Mouse (Mus musculus): ENCODE measurements around the gene Tet3. TPM values are rescaled to one million over a fixed set of nuclear protein-coding genes. Genes with fewer than 3 reads are reported as not detected.

The Tet3 gene
- polyA plus RNA-seq, 1 experiment from 2014 or later = 47.1 TPM

DNA sequence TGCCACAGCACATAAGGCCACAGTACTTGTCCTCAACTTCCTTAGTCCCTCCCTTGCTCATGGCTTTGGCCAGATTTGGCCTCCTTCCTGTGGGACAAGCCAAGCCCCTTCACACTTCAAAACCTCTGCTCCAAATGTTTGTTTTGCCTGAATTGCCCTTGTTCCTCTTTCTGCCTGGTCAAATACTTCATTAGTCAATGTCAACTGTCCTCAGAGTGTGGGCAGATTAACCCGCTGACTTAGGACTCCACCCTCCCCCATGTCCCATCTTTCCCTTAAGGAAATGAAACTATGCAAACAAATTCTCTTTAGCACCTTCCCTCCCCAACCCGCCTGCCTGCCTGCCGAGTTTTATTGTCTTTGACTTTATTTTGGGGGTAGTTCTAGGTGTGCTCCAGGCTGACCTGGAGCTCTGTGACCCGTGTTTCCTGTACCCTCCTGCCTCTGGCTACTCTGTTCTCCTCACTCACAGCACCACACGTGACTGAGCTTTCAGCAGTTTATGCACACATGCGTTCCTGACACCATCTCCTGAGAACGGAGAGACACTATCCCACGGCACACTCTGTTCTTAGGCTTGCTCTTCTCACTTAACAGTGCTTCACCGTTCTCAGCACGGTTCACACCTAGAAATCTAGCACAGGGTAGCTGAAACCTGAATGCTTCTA lies 23.7 kb upstream of the Tet3 start:
- Histone ChIP-seq H3K27ac (ENCODE audit: low read length) (peak overlapping the region; percentile 74), H3K4me1 (replicated peaks; ENCODE audit: control insufficient read depth, insufficient read depth, low read length) (peaks cover 19% of the 10 kb centered on the region), H3K4me2 (ENCODE audit: low read depth, low read length) (no peak overlapping the region), H3K9ac (ENCODE audit: low read length) (no peak overlapping the region), H3K27me3 (ENCODE audit: control insufficient read depth, insufficient read depth, low read depth, low read length) (no peaks in the 10 kb centered on the region), H3K36me3 (ENCODE audit: control insufficient read depth, insufficient read depth, low read length) (peaks cover 25% of the 10 kb centered on the region), H3K4me3 (ENCODE audit: low read length) (no peak overlapping the region), H3K9me3 (ENCODE audit: control insufficient read depth, low read length) (no peaks in the 10 kb centered on the region)
- 23% methylated on average over 10 of the region's 10 CpGs for WGBS
- peak; percentile 72 for ATAC-seq (ENCODE audit: low read depth)

DNA sequence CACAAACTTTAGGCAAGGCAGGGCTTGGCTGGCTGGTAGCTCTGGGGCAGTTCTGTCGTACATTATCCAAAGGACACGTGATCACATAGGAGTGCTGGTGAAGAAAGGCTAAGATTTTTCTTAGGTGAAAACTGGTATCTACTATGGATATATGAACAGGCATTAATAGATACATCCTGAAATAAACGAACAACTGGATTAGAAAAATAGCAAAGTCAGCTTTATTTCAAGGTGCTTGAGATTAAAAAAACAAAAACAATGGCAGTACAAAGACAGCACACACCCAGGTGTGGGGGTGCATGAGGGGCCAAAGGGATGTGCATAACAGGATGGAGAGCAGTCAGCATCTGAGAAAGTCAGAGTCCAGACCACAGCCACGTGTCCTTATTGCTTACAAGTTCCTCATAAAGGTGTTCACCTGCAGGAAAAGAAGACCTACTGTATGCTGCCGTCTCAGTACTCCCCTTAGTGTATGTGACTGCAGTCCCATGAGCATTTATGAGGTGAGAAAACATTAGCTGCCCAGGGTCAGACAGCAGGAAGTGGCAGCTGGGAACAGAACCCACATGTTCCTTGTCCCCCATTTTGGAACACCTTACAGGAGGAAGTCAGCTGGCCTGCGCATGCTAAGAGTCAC lies 21.3 kb upstream of the Tet3 start:
- H3K27ac ChIP-seq (ENCODE audit: low read length) = no peak overlapping the region
- no peaks in the 10 kb centered on the region for H3K9me3 ChIP-seq (ENCODE audit: control insufficient read depth, low read length)
- H3K27me3 ChIP-seq (ENCODE audit: control insufficient read depth, insufficient read depth, low read depth, low read length) = no peaks in the 10 kb centered on the region
- H3K36me3 ChIP-seq (ENCODE audit: control insufficient read depth, insufficient read depth, low read length) = peaks cover 23% of the 10 kb centered on the region
- peaks cover 16% of the 10 kb centered on the region for H3K4me1 ChIP-seq (replicated peaks; ENCODE audit: control insufficient read depth, insufficient read depth, low read length)
- H3K9ac ChIP-seq (ENCODE audit: low read length) = no peak overlapping the region
- H3K4me2 ChIP-seq (ENCODE audit: low read depth, low read length) = no peak overlapping the region
- H3K4me3 ChIP-seq (ENCODE audit: low read length) = no peak overlapping the region
- ATAC-seq (ENCODE audit: low read depth) = no peak
- 82% methylated on average over 6 of the region's 6 CpGs for WGBS

DNA sequence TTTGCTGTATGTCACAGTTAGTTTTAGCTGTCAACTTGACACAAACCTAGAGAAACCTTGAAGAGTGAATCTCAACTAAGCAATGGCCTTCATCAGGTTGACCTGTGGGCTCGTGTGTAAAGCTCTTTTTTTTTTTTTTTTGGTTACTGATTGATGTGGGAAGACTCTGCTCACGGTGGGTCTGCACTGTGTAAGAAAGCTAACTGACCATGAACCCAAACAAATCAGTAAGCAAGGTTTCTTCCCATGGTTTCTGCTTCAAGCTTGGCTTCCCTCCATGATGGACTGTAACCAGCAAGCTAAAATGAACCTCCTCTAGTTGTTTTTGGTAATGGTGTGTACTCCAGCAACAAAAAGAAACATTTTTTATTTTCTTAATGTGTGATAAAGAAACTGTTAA lies 20.3 kb upstream of the Tet3 start:
- Histone ChIP-seq H3K36me3 (ENCODE audit: control insufficient read depth, insufficient read depth, low read length) (peaks cover 21% of the 10 kb centered on the region), H3K4me3 (ENCODE audit: low read length) (no peak overlapping the region), H3K9ac (ENCODE audit: low read length) (no peak overlapping the region), H3K4me1 (replicated peaks; ENCODE audit: control insufficient read depth, insufficient read depth, low read length) (peaks cover 16% of the 10 kb centered on the region), H3K9me3 (ENCODE audit: control insufficient read depth, low read length) (no peaks in the 10 kb centered on the region), H3K27ac (ENCODE audit: low read length) (no peak overlapping the region), H3K27me3 (ENCODE audit: control insufficient read depth, insufficient read depth, low read depth, low read length) (no peaks in the 10 kb centered on the region), H3K4me2 (ENCODE audit: low read depth, low read length) (no peak overlapping the region)
- no peak for ATAC-seq (ENCODE audit: low read depth)
- 58% methylated on average over 2 of the region's 2 CpGs for WGBS

DNA sequence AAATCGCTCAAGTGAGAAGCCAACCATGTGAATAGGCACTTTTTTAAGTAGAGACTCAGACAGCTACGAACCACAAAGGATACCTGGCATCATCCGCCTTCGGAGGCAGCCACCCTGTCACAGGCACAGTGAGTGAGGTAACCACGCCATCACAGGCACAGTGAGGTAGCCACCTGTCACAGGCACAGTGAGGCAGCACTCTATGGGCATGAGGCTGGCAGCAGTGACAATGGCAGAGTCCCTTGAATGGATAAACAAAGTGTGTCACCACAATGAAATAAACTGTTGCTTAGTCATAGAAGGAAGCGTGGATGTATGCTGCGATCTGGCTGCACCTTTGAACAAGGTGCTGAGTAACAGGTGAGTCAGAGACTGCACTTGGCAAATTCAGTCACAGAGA lies 19.7 kb upstream of the Tet3 start:
- H3K4me2 ChIP-seq (ENCODE audit: low read depth, low read length) = no peak overlapping the region
- no peaks in the 10 kb centered on the region for H3K9me3 ChIP-seq (ENCODE audit: control insufficient read depth, low read length)
- peaks cover 21% of the 10 kb centered on the region for H3K36me3 ChIP-seq (ENCODE audit: control insufficient read depth, insufficient read depth, low read length)
- no peak overlapping the region for H3K4me3 ChIP-seq (ENCODE audit: low read length)
- 94% methylated on average over 7 of the region's 7 CpGs for WGBS
- no peak overlapping the region for H3K27ac ChIP-seq (ENCODE audit: low read length)
- H3K9ac ChIP-seq (ENCODE audit: low read length) = no peak overlapping the region
- ATAC-seq (ENCODE audit: low read depth) = no peak
- no peaks in the 10 kb centered on the region for H3K27me3 ChIP-seq (ENCODE audit: control insufficient read depth, insufficient read depth, low read depth, low read length)
- H3K4me1 ChIP-seq (replicated peaks; ENCODE audit: control insufficient read depth, insufficient read depth, low read length) = peaks cover 16% of the 10 kb centered on the region

DNA sequence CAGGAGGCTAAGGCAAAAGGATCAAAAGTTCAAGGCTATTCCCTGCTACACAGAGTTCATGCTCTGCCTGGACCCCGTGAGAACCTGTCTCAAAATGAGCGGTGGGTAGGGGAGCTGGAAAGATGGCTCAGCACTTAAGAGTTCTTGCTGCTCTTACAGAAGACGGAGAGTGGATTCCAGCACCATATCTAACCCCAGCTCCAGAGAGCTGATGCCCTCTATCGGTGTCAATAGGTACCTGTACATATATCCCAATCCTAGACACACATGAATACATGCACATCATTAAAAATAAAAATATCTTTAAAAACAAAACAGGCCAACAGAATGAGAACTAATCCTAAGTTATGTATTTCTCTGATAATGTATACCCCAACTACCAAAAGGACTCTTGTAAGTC lies 19.3 kb upstream of the Tet3 start:
- no peak overlapping the region for H3K4me2 ChIP-seq (ENCODE audit: low read depth, low read length)
- H3K9me3 ChIP-seq (ENCODE audit: control insufficient read depth, low read length) = no peaks in the 10 kb centered on the region
- H3K4me1 ChIP-seq (replicated peaks; ENCODE audit: control insufficient read depth, insufficient read depth, low read length) = peaks cover 16% of the 10 kb centered on the region
- H3K27ac ChIP-seq (ENCODE audit: low read length) = no peak overlapping the region
- WGBS = 53% methylated on average over 4 of the region's 4 CpGs
- H3K36me3 ChIP-seq (ENCODE audit: control insufficient read depth, insufficient read depth, low read length) = peaks cover 21% of the 10 kb centered on the region
- no peak overlapping the region for H3K9ac ChIP-seq (ENCODE audit: low read length)
- ATAC-seq (ENCODE audit: low read depth) = no peak
- H3K27me3 ChIP-seq (ENCODE audit: control insufficient read depth, insufficient read depth, low read depth, low read length) = no peaks in the 10 kb centered on the region
- H3K4me3 ChIP-seq (ENCODE audit: low read length) = no peak overlapping the region

DNA sequence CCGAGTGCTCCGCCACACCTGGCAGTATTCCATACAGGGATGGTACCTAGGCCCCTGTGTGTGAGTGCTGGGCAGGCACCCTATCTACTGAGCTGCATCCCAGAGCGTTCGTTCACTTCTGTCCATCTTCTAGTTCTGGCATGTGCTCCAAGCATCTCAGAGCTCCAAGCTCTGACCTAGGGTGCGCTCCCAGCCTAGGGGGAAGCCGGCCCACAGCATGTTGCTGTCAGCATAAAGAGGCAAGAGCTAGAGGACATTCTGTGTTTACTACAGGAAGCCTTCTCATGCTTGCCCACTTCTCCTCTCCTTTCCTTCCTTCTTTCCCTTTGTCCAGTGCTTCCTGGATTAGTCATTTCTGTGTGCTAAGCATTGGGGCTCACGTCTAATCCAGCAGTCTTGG lies 16.5 kb upstream of the Tet3 start:
- H3K9me3 ChIP-seq (ENCODE audit: control insufficient read depth, low read length) = no peaks in the 10 kb centered on the region
- peaks cover 9% of the 10 kb centered on the region for H3K36me3 ChIP-seq (ENCODE audit: control insufficient read depth, insufficient read depth, low read length)
- H3K4me3 ChIP-seq (ENCODE audit: low read length) = no peak overlapping the region
- 72% methylated on average over 7 of the region's 7 CpGs for WGBS
- no peaks in the 10 kb centered on the region for H3K27me3 ChIP-seq (ENCODE audit: control insufficient read depth, insufficient read depth, low read depth, low read length)
- H3K4me2 ChIP-seq (ENCODE audit: low read depth, low read length) = no peak overlapping the region
- no peak for ATAC-seq (ENCODE audit: low read depth)
- H3K9ac ChIP-seq (ENCODE audit: low read length) = no peak overlapping the region
- H3K27ac ChIP-seq (ENCODE audit: low read length) = no peak overlapping the region
- H3K4me1 ChIP-seq (replicated peaks; ENCODE audit: control insufficient read depth, insufficient read depth, low read length) = no peaks in the 10 kb centered on the region

DNA sequence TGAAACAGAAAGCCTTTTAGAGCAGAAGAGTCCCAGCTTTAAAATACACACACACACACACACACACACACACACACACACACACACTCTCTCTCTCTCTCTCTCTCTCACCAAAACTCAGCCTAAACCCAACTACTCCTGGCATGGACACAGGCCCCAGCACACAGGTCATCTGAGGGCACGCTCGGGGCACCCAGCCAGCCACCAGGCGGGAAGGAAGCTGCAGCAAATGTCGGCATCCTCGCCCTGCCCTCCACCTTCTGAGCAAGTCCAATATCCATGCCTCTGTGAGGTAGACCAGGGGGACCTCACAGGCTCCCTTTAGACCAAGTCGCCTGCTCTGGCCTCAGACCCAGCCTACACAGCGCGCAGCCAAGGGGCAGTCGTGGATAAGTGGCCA lies 14.4 kb upstream of the Tet3 start:
- Histone ChIP-seq H3K9me3 (ENCODE audit: control insufficient read depth, low read length) (no peaks in the 10 kb centered on the region), H3K27ac (ENCODE audit: low read length) (no peak overlapping the region), H3K4me2 (ENCODE audit: low read depth, low read length) (no peak overlapping the region), H3K4me1 (replicated peaks; ENCODE audit: control insufficient read depth, insufficient read depth, low read length) (no peaks in the 10 kb centered on the region), H3K9ac (ENCODE audit: low read length) (no peak overlapping the region), H3K36me3 (ENCODE audit: control insufficient read depth, insufficient read depth, low read length) (no peaks in the 10 kb centered on the region), H3K27me3 (ENCODE audit: control insufficient read depth, insufficient read depth, low read depth, low read length) (no peaks in the 10 kb centered on the region), H3K4me3 (ENCODE audit: low read length) (no peak overlapping the region)
- 75% methylated on average over 9 of the region's 9 CpGs for WGBS
- no peak for ATAC-seq (ENCODE audit: low read depth)

DNA sequence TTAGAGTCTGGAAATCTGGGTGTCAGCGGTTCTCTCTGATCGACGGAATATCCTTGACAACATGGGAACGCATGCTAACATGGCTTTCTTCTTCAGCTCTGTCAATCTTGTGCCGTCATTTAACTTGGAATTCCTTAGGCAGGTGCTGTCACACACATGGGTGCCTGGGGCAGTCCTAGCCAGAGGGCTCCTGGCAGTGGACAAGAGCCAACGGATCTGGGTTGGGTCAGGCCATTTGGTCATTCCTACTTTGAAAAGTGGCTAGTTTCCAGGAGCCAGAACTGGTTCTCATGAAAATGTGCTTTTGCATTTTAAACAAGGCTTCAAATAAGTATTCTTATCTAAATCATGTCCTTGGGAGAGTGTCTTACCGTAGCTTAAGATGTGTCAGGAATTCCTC lies 12.9 kb upstream of the Tet3 start:
- no peak for ATAC-seq (ENCODE audit: low read depth)
- no peaks in the 10 kb centered on the region for H3K9me3 ChIP-seq (ENCODE audit: control insufficient read depth, low read length)
- H3K9ac ChIP-seq (ENCODE audit: low read length) = no peak overlapping the region
- H3K4me1 ChIP-seq (replicated peaks; ENCODE audit: control insufficient read depth, insufficient read depth, low read length) = no peaks in the 10 kb centered on the region
- no peak overlapping the region for H3K4me3 ChIP-seq (ENCODE audit: low read length)
- no peaks in the 10 kb centered on the region for H3K36me3 ChIP-seq (ENCODE audit: control insufficient read depth, insufficient read depth, low read length)
- WGBS = 76% methylated on average over 7 of the region's 7 CpGs
- H3K27ac ChIP-seq (ENCODE audit: low read length) = no peak overlapping the region
- H3K4me2 ChIP-seq (ENCODE audit: low read depth, low read length) = no peak overlapping the region
- no peaks in the 10 kb centered on the region for H3K27me3 ChIP-seq (ENCODE audit: control insufficient read depth, insufficient read depth, low read depth, low read length)

DNA sequence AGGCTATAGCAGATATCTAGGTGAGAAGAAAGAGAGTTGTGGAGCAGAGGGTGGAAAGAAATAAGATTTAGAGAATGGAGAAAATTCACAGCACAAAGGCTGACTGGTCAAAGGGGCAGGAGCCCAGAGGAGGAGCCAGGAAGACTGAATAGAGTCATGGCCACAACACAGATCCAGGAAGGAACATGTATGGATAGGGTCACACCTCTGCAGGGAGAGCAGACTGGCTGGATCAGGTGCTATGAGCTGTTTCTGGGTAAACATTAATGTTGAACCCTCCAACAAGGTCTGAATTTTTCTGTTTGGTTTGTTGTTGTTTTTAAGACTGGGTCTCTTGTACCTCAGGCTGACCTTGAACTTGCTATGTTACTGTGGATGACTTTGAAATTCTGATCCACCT lies 5.1 kb upstream of the Tet3 start:
- no peaks in the 10 kb centered on the region for H3K36me3 ChIP-seq (ENCODE audit: control insufficient read depth, insufficient read depth, low read length)
- peaks cover 9% of the 10 kb centered on the region for H3K4me1 ChIP-seq (replicated peaks; ENCODE audit: control insufficient read depth, insufficient read depth, low read length)
- no peak overlapping the region for H3K9ac ChIP-seq (ENCODE audit: low read length)
- H3K27me3 ChIP-seq (ENCODE audit: control insufficient read depth, insufficient read depth, low read depth, low read length) = no peaks in the 10 kb centered on the region
- H3K4me3 ChIP-seq (ENCODE audit: low read length) = no peak overlapping the region
- H3K9me3 ChIP-seq (ENCODE audit: control insufficient read depth, low read length) = no peaks in the 10 kb centered on the region
- H3K4me2 ChIP-seq (ENCODE audit: low read depth, low read length) = no peak overlapping the region
- H3K27ac ChIP-seq (ENCODE audit: low read length) = no peak overlapping the region
- no peak for ATAC-seq (ENCODE audit: low read depth)
